Mouse (Mus musculus) erythroblast, embryonic 14.5 days (primary cell): ENCODE results near the gene Clip1.

Source experiments
- GATA1 ChIP-seq: IDR thresholded peaks from 2 replicates; pipeline ENCODE4 v1.6.1; 2012; ENCODE audit warnings: low read length, inconsistent platforms, mixed read lengths
- TAL1 ChIP-seq: IDR thresholded peaks from 3 replicates; pipeline ENCODE4 v1.6.1; 2012; ENCODE audit warnings: low read length, inconsistent platforms, mixed read lengths

DNA sequence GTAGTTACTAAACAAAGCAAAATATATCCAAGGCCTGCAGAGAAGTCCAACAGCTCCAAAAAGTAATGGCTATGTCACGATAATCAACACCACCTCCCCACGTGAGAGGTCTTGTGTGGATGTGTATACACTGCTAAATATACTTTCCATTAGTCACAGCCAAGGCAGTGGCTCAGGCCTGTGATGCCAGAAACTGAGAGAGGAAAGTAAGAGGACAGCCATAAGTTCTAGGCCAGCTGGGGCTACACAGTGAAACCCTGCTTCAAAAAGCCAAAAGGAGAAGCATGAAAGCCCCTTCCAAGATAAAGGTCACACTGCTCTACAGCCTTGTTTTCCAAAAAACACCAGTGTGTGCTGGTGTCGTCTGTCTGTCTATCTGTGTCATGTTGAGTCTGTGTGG is 22.8 kb downstream of the Clip1 start:
- TF ChIP-seq GATA1 (no peak), TAL1 (no peak)
